Mouse (Mus musculus) limb, embryonic 13.5 days (tissue): ENCODE results near the gene 4933409G03Rik. TPM values are rescaled to one million over a fixed set of nuclear protein-coding genes. Genes with fewer than 3 reads are reported as not detected.
"Not testable (repeated sequence)": the region's sequence is repeated elsewhere in the genome, so short reads cannot be mapped to it uniquely, and the experiment has no call there.

ENCODE experiments used
- ATAC-seq: fragments of 200-750 bp; cut with Nextera tagmentation; 2 replicates; pipeline ENCODE4 v1.8.0; 2017; ENCODE audit warnings: low read depth, moderate number of reproducible peaks, moderate TSS enrichment; ENCODE audit not compliant: low FRiP score
- H3K27ac ChIP-seq: fragments of 300-500 bp; sonication (generic); 2 replicates; pipeline ENCODE4 v1.5.1; 2015; ENCODE audit warnings: inconsistent platforms, mild to moderate bottlenecking, moderate library complexity
- H3K27me3 ChIP-seq: fragments of 300-500 bp; sonication (generic); 2 replicates; pipeline ENCODE4 v1.6.1; 2015; ENCODE audit warnings: mild to moderate bottlenecking, inconsistent platforms
- H3K36me3 ChIP-seq: fragments of 300-500 bp; sonication (generic); 2 replicates; pipeline ENCODE4 v1.6.1; 2015; ENCODE audit warnings: inconsistent platforms, mild to moderate bottlenecking, moderate library complexity
- H3K4me1 ChIP-seq: fragments of 300-500 bp; sonication (generic); 2 replicates; pipeline ENCODE4 v1.6.1; 2015; ENCODE audit warnings: inconsistent platforms
- H3K4me2 ChIP-seq: fragments of 300-500 bp; sonication (generic); replicated peaks from 2 replicates; pipeline ENCODE4 v1.6.1; 2015; ENCODE audit warnings: inconsistent platforms, mild to moderate bottlenecking, moderate library complexity
- H3K4me3 ChIP-seq: fragments of 300-500 bp; sonication (generic); 2 replicates; pipeline ENCODE4 v1.5.1; 2015; ENCODE audit warnings: moderate library complexity, mild to moderate bottlenecking, inconsistent platforms
- H3K9ac ChIP-seq: fragments of 300-500 bp; sonication (generic); 2 replicates; pipeline ENCODE4 v1.6.1; 2015; ENCODE audit warnings: mild to moderate bottlenecking, inconsistent platforms
- H3K9me3 ChIP-seq: fragments of 300-500 bp; sonication (generic); 2 replicates; pipeline ENCODE4 v1.6.1; 2016; ENCODE audit warnings: inconsistent platforms
- WGBS: fragments of 180-500 bp; shearing (Covaris S2); methylation state at CpG from one replicate; pipeline ENCODE4 v1.1.7; 2015; 5-methylcytosine and 5-hydroxymethylcytosine counted together
- polyA plus RNA-seq: library from polyadenylated mRNA; unstranded; fragments of >200 nt; fragmentation: Nextera tagmentation; extraction: Ambion mirVana; gene quantifications from 2 replicates; pipeline ENCODE4 v1.2.1, GENCODE M21; 2015

The 4933409G03Rik gene
- not detected in 2 replicates for polyA plus RNA-seq

DNA sequence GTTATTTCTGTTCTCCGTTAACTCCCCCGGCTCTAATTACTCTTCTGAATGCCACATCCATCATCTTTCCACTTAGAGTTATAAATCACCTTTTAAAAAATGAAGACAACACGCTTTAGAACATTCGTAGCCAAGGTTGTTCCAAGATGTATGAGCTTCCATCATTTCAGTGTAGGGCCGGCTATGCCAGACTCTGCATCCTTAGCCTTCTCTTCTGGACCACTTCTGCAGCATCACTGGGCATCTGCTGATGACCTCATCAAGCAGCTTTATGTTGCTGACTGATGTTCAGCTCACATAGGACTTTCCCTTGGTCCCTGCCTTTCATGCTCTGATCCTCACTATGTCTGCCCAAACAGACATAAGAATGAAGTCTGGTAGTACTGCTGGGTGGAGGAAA is at the start of gene 4933409G03Rik:
Gene 4933409G03Rik (plus strand): TSS at position 301 of the 400 bp plus-strand sequence.
- no peaks in the 10 kb centered on the region for H3K4me1 ChIP-seq
- no peak within 1 kb of the TSS for H3K27ac ChIP-seq
- no peak within 1 kb of the TSS for H3K9ac ChIP-seq
- no peak for ATAC-seq
- H3K9me3 ChIP-seq, result no peaks in the 10 kb centered on the region
- H3K27me3 ChIP-seq, result no peaks in the 10 kb centered on the region
- no peak within 1 kb of the TSS for H3K4me3 ChIP-seq
- WGBS, result 73% methylated on average over 5 of the region's 5 CpGs
- no peak within 1 kb of the TSS for H3K4me2 ChIP-seq
- H3K36me3 ChIP-seq, result no peaks in the 10 kb centered on the region

DNA sequence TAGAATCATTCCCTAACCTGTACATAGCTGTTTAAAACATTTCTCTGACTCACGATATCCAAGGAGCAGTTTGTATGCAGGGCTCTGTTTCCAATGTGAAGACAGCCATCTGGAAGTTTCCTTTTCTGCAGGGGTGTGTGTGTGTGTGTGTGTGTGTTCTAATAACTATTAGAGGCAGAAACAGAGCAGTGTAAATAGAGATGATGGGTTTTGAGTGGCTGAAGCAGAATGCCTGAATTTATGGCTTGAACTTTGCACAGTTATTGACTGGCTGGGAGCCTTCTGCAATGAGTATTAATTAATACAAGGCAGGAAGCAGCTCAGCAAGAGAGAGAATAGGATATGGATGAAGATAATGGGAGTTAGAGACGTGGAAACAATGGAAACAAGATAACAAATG is 38.0 kb upstream of the 4933409G03Rik start:
- Histone ChIP-seq H3K9me3 (no peaks in the 10 kb centered on the region), H3K36me3 (no peaks in the 10 kb centered on the region), H3K9ac (no peak overlapping the region), H3K4me1 (no peaks in the 10 kb centered on the region), H3K4me3 (no peak overlapping the region), H3K4me2 (no peak overlapping the region), H3K27ac (no peak overlapping the region), H3K27me3 (no peaks in the 10 kb centered on the region)
- no peak for ATAC-seq
- WGBS, result 57% methylated on average over 2 of the region's 2 CpGs

GRCm38 (mm10) chr2:68560821-68561220 is 21.4 kb upstream of the 4933409G03Rik start:
- no peak overlapping the region for H3K4me2 ChIP-seq
- no peak for ATAC-seq
- no peaks in the 10 kb centered on the region for H3K36me3 ChIP-seq
- no peak overlapping the region for H3K27ac ChIP-seq
- 66% methylated on average over 4 of the region's 4 CpGs for WGBS
- no peak overlapping the region for H3K4me3 ChIP-seq
- no peak overlapping the region for H3K9ac ChIP-seq
- H3K4me1 ChIP-seq, result no peaks in the 10 kb centered on the region
- H3K27me3 ChIP-seq, result no peaks in the 10 kb centered on the region
- H3K9me3 ChIP-seq, result no peaks in the 10 kb centered on the region

DNA sequence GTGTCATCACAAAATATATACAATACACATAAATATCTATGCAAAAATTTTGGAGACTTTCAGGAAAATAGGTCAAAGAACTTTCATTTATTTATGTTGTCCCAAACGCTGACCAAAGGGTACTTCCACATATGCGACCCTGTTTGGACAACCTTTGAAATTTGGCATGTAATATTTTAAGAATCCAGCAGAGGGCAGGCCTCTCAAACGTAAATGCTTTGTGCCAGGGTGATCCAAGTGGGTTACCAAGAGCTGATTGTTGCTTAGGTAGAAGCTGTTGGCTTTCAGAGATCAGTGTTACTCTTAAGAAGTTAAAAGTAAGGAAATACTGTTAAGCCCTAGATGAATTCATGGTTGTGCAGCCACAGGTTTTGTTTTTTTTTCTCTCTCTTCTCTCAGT is 18.9 kb upstream of the 4933409G03Rik start:
- Histone ChIP-seq H3K4me2 (no peak overlapping the region), H3K36me3 (no peaks in the 10 kb centered on the region), H3K27ac (no peak overlapping the region), H3K4me3 (no peak overlapping the region), H3K9ac (no peak overlapping the region), H3K27me3 (no peaks in the 10 kb centered on the region), H3K9me3 (no peaks in the 10 kb centered on the region), H3K4me1 (no peaks in the 10 kb centered on the region)
- 12% methylated on average over 3 of the region's 3 CpGs for WGBS
- no peak for ATAC-seq

GRCm38 (mm10) chr2:68568361-68568760 is 13.9 kb upstream of the 4933409G03Rik start:
- no peaks in the 10 kb centered on the region for H3K36me3 ChIP-seq
- no peak overlapping the region for H3K27ac ChIP-seq
- WGBS, result 88% methylated on average over 15 of the region's 15 CpGs
- no peak overlapping the region for H3K4me2 ChIP-seq
- no peaks in the 10 kb centered on the region for H3K4me1 ChIP-seq
- ATAC-seq, result no peak
- H3K9me3 ChIP-seq, result no peaks in the 10 kb centered on the region
- H3K27me3 ChIP-seq, result no peaks in the 10 kb centered on the region
- H3K4me3 ChIP-seq, result no peak overlapping the region
- H3K9ac ChIP-seq, result no peak overlapping the region

GRCm38 (mm10) chr2:68572340-68572739 is 9.9 kb upstream of the 4933409G03Rik start:
- H3K27ac ChIP-seq, result no peak overlapping the region
- ATAC-seq, result no peak
- H3K9ac ChIP-seq, result no peak overlapping the region
- 32% methylated on average over 4 of the region's 4 CpGs for whole genome bisulfite sequencing
- no peak overlapping the region for H3K4me2 ChIP-seq
- no peak overlapping the region for H3K4me3 ChIP-seq
- H3K36me3 ChIP-seq, result no peaks in the 10 kb centered on the region
- H3K27me3 ChIP-seq, result no peaks in the 10 kb centered on the region
- H3K9me3 ChIP-seq, result no peaks in the 10 kb centered on the region
- H3K4me1 ChIP-seq, result no peaks in the 10 kb centered on the region

DNA sequence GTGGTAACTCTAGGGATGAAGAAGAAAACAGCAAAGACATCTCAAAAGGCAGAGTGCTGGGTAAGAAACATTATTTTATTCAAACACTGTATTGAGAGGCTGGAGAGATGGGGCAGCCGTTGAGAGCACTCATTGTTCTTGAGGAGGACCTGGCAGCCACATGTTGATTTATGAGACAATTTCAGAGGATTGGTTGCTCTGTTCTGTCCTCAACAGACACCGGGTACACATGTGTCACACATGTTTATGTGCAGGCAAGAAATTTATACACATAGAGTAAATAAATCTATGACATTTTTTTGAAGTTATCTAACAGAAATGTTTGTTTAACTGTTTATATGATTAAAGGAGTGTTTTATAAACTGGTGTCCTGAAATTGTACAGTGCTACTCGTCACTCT is 10.6 kb downstream of the 4933409G03Rik start:
- H3K9ac ChIP-seq, result no peak overlapping the region
- ATAC-seq, result no peak
- WGBS, result 31% methylated on average over 3 of the region's 3 CpGs

DNA sequence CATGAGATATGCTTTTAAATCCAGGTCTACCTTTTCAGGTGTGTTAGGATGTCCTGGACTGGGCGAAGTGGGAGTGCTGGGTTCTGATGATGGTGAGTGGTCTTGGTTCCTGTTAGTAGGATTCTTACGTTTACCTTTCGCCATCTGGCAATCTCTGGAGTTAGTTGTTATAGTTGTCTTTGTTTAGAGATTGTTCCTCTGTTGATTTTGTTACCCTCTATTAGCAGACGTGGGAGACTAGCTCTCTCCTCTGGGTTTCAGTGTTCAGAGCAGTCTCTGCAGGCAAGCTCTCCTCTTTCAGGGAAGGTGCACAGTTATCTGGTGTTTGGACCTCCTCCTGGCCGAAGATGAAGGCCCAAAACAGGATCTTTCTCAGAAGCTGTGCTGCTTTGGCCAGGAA is 74.0 kb downstream of the 4933409G03Rik start, which contains the start of gene 4932414N04Rik:
Gene 4932414N04Rik (plus strand): TSS at position 301 of the 400 bp plus-strand sequence.
- not testable (repeated sequence) for H3K4me3 ChIP-seq, ATAC-seq, H3K9me3 ChIP-seq, H3K4me2 ChIP-seq, H3K27ac ChIP-seq, H3K36me3 ChIP-seq, H3K9ac ChIP-seq, H3K4me1 ChIP-seq, H3K27me3 ChIP-seq
- WGBS, result 61% methylated on average over 2 of the region's 5 CpGs

More for the DNA sequence above, 10.6 kb downstream of the 4933409G03Rik start:
- Histone ChIP-seq H3K4me1 (no peaks in the 10 kb centered on the region), H3K4me2 (no peak overlapping the region), H3K9me3 (no peaks in the 10 kb centered on the region), H3K36me3 (no peaks in the 10 kb centered on the region), H3K27me3 (no peaks in the 10 kb centered on the region), H3K4me3 (no peak overlapping the region), H3K27ac (no peak overlapping the region)

Other genes with a start within 250 kb of the 4933409G03Rik start
- 13.7 and 14.8 TPM in 2 replicates for gene Stk39, start 110.1 kb upstream of the 4933409G03Rik start, polyA plus RNA-seq
- gene 4932414N04Rik, start 74.1 kb downstream of the 4933409G03Rik start, polyA plus RNA-seq, result not detected in 2 replicates